Mouse (Mus musculus) brain, adult 2 months (tissue): ENCODE measurements around the gene Hba-a1.
A peak's percentile ranks its signal among the peaks of the same experiment; 100 is the strongest.
"Not testable (repeated sequence)": the region's sequence is repeated elsewhere in the genome, so short reads cannot be mapped to it uniquely, and the experiment has no call there.

ENCODE experiments used
- DNase-seq: peaks from one replicate; pipeline ENCODE4 v3.0.0; 2011; ENCODE audit warnings: low read depth, low spot score

The Hba-a1 gene

DNA sequence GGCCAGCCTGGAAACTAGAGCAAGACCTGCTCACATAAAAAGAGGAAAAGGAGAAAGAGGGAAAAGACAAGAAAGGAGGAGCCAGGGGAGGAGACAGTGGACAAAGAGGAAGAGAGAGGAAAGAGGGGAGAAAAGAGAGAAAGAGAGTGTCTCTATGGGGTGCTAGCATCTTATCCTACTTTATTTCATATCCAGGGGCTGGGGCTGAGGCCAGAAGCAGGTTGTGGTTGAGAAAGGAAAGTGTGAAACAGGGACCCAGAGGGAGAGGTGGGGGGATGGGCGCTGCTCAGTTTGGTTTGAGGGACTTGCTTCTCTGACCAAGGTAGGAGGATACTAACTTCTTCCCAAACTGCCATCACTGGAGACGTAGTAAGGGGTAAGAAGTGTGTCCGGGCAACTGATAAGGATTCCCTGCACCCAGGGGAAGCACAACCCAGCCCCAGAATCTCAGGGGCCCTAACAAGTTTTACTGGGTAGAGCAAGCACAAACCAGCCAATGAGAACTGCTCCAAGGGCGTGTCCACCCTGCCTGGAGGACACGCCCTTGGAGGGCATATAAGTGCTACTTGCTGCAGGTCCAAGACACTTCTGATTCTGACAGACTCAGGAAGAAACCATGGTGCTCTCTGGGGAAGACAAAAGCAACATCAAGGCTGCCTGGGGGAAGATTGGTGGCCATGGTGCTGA is at the start of gene Hba-a1:
Hba-a1 (plus strand) TSS at position 421 of the 687 bp plus-strand sequence.
- not testable (repeated sequence) for DNase-seq

DNA sequence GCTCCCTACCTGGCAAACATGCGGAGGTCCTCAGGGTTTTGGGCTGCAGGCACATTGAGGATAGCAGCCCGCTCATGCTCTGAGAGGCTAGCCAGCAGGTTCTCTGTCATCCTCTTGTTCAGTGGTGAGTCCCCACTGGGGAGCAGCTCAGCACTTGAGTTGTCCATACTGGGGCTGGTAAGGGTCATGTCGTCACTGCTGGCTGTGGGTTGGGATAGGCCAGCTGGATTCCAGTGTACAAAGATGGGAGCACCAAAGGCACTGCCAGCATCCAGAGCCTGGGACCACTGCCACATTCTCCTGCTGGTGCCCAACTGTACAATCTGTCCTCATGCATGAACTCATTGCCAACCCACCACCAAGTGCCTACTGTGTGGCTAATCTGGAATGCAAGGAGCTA is 49.4 kb upstream of the Hba-a1 start:
- peak; percentile 65 for DNase-seq

DNA sequence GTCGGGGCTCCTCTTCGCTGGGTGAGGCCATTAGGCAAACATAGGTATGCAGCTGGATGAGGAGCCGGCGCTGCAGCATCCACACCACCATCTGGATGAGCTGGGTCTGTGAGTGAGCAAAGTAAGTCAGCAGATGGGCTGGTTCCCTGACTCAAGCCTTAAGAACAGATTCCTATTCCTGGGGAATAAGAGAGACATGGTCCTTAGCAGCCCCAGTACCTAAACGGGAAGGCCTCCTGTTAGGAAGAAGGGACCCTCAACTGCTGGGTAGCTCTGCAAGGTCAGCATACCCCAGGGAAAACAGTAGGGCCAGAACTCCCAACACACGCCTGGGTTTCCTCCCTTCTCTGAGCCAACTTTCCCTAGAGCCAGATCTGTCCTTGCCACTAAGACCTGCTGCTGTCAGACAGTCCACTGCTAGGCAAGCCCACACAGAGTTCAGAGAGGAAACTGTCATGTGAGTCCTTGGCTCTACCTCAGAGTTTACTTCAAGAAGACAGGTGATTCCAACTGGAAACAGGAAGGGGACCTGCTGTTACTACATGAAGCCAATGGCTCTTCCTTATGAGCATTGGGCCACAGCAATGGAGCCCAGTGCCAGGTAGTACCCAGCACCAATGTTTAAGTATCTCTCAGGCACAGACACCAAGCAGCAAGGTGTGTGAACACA is 48.4 kb upstream of the Hba-a1 start:
- peak; percentile 61 for DNase-seq

DNA sequence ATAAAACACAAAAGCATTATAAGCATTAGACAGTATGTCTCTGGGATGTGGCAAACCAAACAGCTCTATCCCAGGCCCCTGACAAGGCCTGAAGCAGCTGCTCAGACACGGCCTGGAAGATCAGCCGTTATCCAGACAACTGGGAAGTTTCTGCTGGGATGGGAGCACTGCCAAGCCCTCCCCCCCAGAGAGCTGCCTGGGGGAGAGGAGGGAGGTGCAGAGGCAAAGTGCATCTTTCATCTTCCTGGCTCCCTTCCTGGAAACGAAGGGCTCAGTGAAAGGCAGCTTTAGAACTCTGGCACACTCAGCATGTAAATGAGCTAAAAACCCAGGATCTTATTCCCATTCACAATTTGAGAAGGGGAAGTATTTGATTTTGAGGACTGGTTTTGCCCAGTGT is 47.7 kb upstream of the Hba-a1 start:
- DNase-seq = peak; percentile 89

GRCm38 (mm10) chr11:32236132-32236531 is 47.2 kb upstream of the Hba-a1 start:
- DNase-seq = no peak

- DNase-seq = peak; percentile 76
Observed at GRCm38 (mm10) chr11:32236712-32237410, 46.5 kb upstream of the Hba-a1 start.

DNA sequence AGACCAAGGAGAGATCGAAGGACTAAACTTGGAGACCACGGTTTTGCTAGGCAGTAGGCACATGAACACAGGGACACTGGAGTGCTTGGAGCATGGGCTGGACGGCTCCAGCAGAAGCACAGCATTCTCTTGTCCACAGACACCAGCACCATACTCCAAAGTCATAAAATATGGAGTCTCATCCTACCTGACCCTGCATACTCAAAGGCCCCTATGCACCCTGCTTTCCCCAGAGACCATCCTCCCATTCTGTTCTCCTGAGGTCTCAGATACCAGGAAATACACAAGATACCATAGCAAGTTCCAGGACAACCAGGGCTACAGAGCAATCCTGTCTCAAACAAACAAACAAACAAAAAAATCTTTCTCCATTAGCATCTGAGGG is 45.9 kb upstream of the Hba-a1 start:
- no peak for DNase-seq

- DNase-seq = peak; percentile 86
Observed at GRCm38 (mm10) chr11:32238093-32238860, 45.0 kb upstream of the Hba-a1 start.

DNA sequence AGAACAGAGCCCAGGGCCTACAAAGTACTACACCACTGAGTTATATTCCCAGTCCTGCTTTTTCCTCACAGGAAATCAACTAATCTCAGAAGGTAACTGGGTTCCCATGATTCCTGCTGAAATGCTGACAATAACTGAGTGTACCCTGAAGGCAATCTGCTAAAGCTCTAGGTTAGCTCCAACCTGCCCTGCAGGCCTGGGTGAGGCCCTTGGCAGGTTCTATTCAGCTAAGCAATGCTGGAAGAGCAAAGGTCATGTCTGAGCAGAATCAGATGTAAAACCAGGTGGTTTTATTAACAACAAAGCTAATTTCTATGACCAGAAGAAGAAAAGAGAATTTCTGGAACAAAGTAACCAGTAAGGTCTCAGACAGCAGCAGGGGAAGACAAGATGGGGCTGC is 41.9 kb upstream of the Hba-a1 start:
- no peak for DNase-seq

DNA sequence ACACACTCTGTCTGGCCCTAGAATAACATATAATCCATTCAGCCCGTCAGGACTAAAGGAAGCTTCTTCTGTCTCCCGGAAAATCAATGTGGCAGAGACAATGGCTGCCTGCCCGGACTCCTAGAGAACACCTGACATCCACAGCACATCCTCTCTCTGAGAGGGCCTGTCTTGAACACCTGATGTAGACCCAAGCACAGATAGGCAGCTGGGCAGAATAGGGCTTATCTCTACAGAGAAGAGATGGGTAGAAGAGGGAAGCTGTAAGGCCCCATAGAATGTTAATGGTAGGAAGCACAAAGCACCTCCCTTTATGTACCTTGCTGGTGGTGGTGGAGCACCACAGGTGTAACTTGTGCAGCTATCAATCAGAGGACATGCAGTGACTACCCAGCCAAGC is 41.1 kb upstream of the Hba-a1 start:
- DNase-seq = no peak

GRCm38 (mm10) chr11:32243205-32243955 is 39.9 kb upstream of the Hba-a1 start:
- DNase-seq = peak; percentile 75

GRCm38 (mm10) chr11:32244064-32244463 is 39.2 kb upstream of the Hba-a1 start:
- DNase-seq = no peak

GRCm38 (mm10) chr11:32244617-32245016 is 38.7 kb upstream of the Hba-a1 start:
- no peak for DNase-seq

DNA sequence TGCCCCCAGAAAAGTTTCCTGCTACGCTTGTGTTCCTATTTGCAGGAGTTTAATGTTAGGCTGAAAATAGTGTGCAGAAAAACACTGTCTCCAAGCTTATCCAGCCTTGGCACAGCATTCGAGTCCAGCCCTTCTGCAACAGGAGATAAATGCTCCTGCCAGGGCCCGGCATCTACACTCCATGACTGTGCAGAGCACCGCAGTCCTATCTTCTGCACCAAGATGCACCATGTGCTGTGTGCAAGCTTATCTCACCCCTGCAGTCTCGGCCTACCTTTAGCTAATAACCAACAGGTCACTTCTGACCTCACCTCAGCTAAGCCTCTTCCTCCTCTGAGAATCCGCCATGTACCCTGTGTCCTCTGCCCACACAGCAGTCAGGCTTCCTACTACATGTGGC is 37.7 kb upstream of the Hba-a1 start:
- DNase-seq = no peak

- no peak for DNase-seq
Observed at GRCm38 (mm10) chr11:32247068-32247467, 36.2 kb upstream of the Hba-a1 start.

DNA sequence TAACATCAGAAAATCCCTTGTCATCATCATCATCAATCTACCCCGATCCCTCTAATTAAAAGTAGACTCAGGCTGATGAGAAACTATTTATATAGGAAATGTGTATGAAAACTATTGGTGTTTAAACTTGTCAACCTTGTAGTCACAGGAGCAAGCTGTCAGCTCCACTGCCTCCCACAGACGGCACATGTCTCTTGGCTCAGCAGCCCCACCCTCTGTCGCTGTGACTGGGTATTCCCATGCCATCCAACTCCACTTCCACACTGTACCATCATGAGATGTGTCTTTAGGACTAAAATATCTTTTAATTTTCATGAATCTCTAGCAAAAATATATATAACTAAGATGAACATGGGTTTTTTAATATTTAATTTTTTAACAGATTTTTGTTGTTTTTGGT is 35.0 kb upstream of the Hba-a1 start:
- DNase-seq = peak; percentile 60

- DNase-seq = peak; percentile 81
Observed at GRCm38 (mm10) chr11:32250880-32251763, 32.2 kb upstream of the Hba-a1 start.

- peak; percentile 57 for DNase-seq
Observed at GRCm38 (mm10) chr11:32253121-32253520, 30.2 kb upstream of the Hba-a1 start.

DNA sequence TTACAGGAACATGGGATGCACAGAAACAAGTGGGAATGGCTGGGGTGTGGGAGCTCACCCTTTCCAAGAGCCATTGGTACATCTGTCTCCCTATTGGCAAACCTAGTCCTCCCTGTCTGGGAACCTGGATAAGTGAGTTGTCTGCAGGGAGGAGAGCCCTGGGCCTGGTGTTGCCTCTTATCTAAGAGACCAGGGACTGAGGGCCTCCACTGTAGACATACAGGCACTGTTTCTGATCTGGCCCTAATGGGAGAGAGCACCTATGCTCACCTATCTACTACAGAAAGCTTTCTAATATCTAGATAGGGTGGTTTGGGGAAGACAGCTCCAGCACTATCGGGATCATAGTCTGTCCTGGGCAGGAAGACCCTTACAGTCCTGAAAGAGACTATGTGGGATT is 27.2 kb upstream of the Hba-a1 start:
- no peak for DNase-seq

DNA sequence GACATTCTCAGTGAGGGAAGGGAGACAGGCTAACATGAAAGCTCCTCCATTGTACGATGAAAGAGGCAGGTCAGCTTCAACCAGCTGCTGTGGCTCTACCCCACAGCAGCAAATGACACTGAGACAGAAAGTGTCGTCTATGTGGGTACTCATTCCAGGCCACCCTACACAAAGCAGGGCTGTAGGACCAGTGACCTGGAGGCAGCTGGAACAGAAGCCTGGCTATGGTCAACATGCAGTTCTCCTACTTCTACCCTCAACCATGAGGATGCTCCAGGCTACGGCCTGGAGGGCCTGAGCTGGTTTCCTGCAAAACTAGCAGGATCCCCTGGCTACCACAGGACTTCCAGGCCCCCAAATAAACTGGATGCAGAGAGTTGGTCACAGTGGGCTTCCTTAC is 26.7 kb upstream of the Hba-a1 start:
- no peak for DNase-seq
